Mouse (Mus musculus) neural tube, embryonic 13.5 days (tissue): ENCODE measurements around the gene 9330161L09Rik. TPM values are rescaled to one million over a fixed set of nuclear protein-coding genes. Genes with fewer than 3 reads are reported as not detected.

Experiments used
- ATAC-seq: fragments of 200-750 bp; cut with Nextera tagmentation; 2 replicates; pipeline ENCODE4 v1.8.0; 2017; ENCODE audit warnings: low read depth, mild to moderate bottlenecking, moderate TSS enrichment, moderate library complexity
- H3K27ac ChIP-seq: fragments of 300-500 bp; sonication (generic); replicated peaks from 2 replicates; pipeline ENCODE4 v1.5.1; 2015; ENCODE audit warnings: moderate library complexity, mild to moderate bottlenecking, inconsistent platforms
- H3K27me3 ChIP-seq: fragments of 300-500 bp; sonication (generic); 2 replicates; pipeline ENCODE4 v1.6.1; 2015; ENCODE audit warnings: mild to moderate bottlenecking, inconsistent platforms
- H3K36me3 ChIP-seq: fragments of 300-500 bp; sonication (generic); 2 replicates; pipeline ENCODE4 v1.6.1; 2015; ENCODE audit warnings: mild to moderate bottlenecking, inconsistent platforms
- H3K4me1 ChIP-seq: fragments of 300-500 bp; sonication (generic); replicated peaks from 2 replicates; pipeline ENCODE4 v1.6.1; 2015; ENCODE audit warnings: inconsistent platforms
- H3K4me2 ChIP-seq: fragments of 300-500 bp; sonication (generic); 2 replicates; pipeline ENCODE4 v1.6.1; 2015; ENCODE audit warnings: inconsistent platforms, mild to moderate bottlenecking, moderate library complexity
- H3K4me3 ChIP-seq: fragments of 300-500 bp; sonication (generic); 2 replicates; pipeline ENCODE4 v1.5.1; 2015; ENCODE audit warnings: mild to moderate bottlenecking, inconsistent platforms
- H3K9ac ChIP-seq: fragments of 300-500 bp; sonication (generic); 2 replicates; pipeline ENCODE4 v1.6.1; 2015; ENCODE audit warnings: moderate library complexity, mild to moderate bottlenecking, inconsistent platforms
- H3K9me3 ChIP-seq: fragments of 300-500 bp; sonication (generic); 2 replicates; pipeline ENCODE4 v1.6.1; 2016; ENCODE audit warnings: inconsistent platforms
- WGBS: fragments of 180-500 bp; shearing (Covaris S2); methylation state at CpG from one replicate; pipeline ENCODE4 v1.1.7; 2015; 5-methylcytosine and 5-hydroxymethylcytosine counted together
- polyA plus RNA-seq: library from polyadenylated mRNA; unstranded; fragments of >200 nt; fragmentation: Nextera tagmentation; extraction: Ambion mirVana; gene quantifications from 2 replicates; pipeline ENCODE4 v1.2.1, GENCODE M21; 2015

The 9330161L09Rik gene
- polyA plus RNA-seq, 1 experiment from 2014 or later: 0.59 TPM

- Histone ChIP-seq H3K36me3 (peaks cover 12% of the 10 kb centered on the region), H3K4me2 (peak within 1 kb of the TSS; percentile 97), H3K4me3 (peak within 1 kb of the TSS; percentile 96), H3K9me3 (no peaks in the 10 kb centered on the region), H3K9ac (peak within 1 kb of the TSS; percentile 95), H3K27ac (peak within 1 kb of the TSS; percentile 62), H3K4me1 (peaks cover 40% of the 10 kb centered on the region), H3K27me3 (0 out of 2 replicates have a peak, but pooled peaks cover 3% of the 10 kb centered on the region)
- 1% methylated on average over 33 of the region's 33 CpGs for WGBS
- ATAC-seq: peak; percentile 100
These were observed 18.3 kb upstream of the 9330161L09Rik start, which contains the start of gene Ddx24 for GRCm38 (mm10) chr12:103425729-103426470. Gene Ddx24 (minus strand): TSS chr12:103425830.

DNA sequence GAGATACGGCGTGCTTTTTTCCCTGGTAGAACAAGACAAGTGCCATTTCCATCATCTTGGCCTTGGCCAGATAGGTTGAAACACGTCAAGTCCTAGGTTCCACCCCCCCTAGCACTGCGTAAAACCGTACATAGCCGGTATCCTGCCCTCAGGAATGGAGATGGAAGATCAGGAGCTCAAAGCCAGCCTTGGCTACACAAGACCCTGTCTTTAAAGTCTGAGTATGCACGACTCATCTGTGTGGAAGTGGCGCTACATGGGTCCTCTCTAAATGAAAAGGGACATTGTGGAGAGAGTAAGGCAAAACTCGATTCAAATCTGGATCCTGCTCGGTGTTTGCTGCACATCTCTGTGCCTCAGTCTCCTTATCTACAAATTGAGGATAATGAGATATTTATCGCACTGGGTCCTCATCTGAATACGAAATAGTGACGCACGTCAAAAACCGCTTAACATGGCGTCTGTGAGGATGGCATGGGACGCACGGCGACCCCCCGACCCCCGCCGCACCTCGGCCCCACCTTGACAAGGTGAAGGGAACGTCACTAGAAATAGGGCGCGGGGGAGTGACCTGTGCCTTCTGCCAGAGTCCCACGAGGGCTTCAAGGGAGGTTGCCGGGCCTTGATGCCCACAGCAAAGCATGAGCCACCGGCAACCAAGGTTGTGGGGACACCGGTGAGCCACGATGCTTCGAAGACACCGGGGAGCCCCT lies 17.6 kb upstream of the 9330161L09Rik start:
- 0 out of 2 replicates have a peak, but pooled peaks cover 3% of the 10 kb centered on the region for H3K27me3 ChIP-seq
- H3K4me1 ChIP-seq: peaks cover 43% of the 10 kb centered on the region
- H3K36me3 ChIP-seq: peaks cover 12% of the 10 kb centered on the region
- H3K4me3 ChIP-seq: peak overlapping the region; percentile 96
- peak overlapping the region; percentile 97 for H3K4me2 ChIP-seq
- 9% methylated on average over 33 of the region's 33 CpGs for WGBS
- H3K9ac ChIP-seq: peak overlapping the region; percentile 95
- peak; percentile 2 for ATAC-seq
- H3K9me3 ChIP-seq: no peaks in the 10 kb centered on the region
- peak overlapping the region; percentile 46 for H3K27ac ChIP-seq

DNA sequence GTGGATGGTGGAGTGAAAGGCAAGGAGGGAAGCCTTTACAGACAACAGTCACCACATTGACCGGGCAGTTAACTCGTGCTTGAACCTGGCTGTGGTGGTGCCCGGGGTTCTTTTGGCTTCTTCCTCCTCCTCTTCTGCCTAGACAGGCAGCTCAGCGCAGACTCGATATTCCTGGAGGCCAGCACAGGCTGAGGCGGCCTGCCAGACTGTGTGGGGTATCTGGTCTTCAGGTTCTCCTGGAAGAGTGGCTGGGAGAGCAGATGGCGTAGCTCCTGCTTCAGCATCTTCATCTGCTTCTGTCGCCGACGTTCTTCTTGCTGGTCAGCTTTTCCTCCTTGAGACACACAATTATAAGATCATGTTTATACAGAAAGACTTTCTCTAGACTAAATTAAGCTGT lies 524 bp upstream of the 9330161L09Rik start:
- Histone ChIP-seq H3K4me3 (no peak overlapping the region), H3K4me2 (no peak overlapping the region), H3K36me3 (peaks cover 98% of the 10 kb centered on the region), H3K9ac (no peak overlapping the region), H3K27ac (no peak overlapping the region), H3K9me3 (no peaks in the 10 kb centered on the region), H3K4me1 (no peaks in the 10 kb centered on the region), H3K27me3 (no peaks in the 10 kb centered on the region)
- ATAC-seq: no peak
- WGBS: 92% methylated on average over 10 of the region's 10 CpGs

DNA sequence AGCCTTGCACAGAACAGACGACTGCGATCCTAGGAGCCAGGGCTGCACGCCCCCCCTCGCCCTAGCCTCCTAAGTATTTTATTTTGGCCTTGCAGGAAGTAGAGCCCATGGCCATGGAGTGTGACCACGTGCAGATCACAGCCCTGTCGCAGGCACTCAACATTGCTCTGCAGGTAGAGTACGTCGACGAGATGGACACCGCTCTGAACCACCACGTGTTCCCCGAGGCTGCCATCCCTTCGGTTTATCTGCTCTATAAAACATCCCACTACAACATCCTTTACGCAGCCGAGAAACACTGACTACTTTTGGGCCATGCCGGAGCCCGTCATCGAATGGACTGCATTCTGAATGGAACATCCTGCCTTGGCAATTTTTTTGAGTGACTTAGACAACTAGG lies 3.5 kb downstream of the 9330161L09Rik start:
- WGBS: 91% methylated on average over 18 of the region's 18 CpGs
- Histone ChIP-seq H3K4me3 (no peak overlapping the region), H3K9ac (no peak overlapping the region), H3K4me1 (no peaks in the 10 kb centered on the region), H3K9me3 (no peaks in the 10 kb centered on the region), H3K36me3 (peaks cover 84% of the 10 kb centered on the region), H3K27ac (no peak overlapping the region), H3K4me2 (no peak overlapping the region), H3K27me3 (no peaks in the 10 kb centered on the region)
- no peak for ATAC-seq

GRCm38 (mm10) chr12:103396751-103397150 lies 10.9 kb downstream of the 9330161L09Rik start:
- Histone ChIP-seq H3K27me3 (no peaks in the 10 kb centered on the region), H3K9me3 (no peaks in the 10 kb centered on the region), H3K4me1 (no peaks in the 10 kb centered on the region; the same call in 1 of the 2 replicates), H3K9ac (no peak overlapping the region), H3K27ac (no peak overlapping the region), H3K4me3 (no peak overlapping the region), H3K36me3 (peaks cover 14% of the 10 kb centered on the region), H3K4me2 (no peak overlapping the region)
- no peak for ATAC-seq
- WGBS: 87% methylated on average over 7 of the region's 7 CpGs

GRCm38 (mm10) chr12:103395486-103396275 lies 11.9 kb downstream of the 9330161L09Rik start:
- Histone ChIP-seq H3K4me3 (no peak overlapping the region), H3K27ac (no peak overlapping the region), H3K4me1 (no peaks in the 10 kb centered on the region; the same call in 1 of the 2 replicates), H3K9me3 (no peaks in the 10 kb centered on the region), H3K4me2 (no peak overlapping the region), H3K27me3 (no peaks in the 10 kb centered on the region), H3K36me3 (peaks cover 4% of the 10 kb centered on the region), H3K9ac (no peak overlapping the region)
- WGBS: 80% methylated on average over 12 of the region's 12 CpGs
- no peak for ATAC-seq

DNA sequence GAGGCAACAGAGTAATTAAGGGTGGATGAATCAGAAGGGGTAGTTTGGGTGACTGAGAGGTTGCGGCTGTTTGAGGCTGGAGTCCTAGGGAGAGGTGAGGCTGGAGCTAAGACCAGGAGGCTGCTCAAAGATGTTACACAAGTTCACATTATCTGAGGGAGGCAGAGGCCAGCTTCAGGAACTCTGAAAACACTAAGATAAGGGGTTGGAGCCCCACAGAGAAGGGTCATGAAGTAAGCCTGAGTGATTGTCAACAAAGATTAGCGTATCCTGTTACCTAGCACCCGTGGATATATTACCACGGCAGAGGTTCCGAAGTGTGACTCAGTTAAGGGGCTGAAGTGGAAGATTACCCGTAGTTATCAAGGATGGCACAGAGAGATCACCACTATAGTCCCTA lies 14.1 kb downstream of the 9330161L09Rik start:
- no peak for ATAC-seq
- no peaks in the 10 kb centered on the region for H3K36me3 ChIP-seq
- no peak overlapping the region for H3K27ac ChIP-seq
- H3K4me1 ChIP-seq: peaks cover 14% of the 10 kb centered on the region
- 57% methylated on average over 6 of the region's 6 CpGs for WGBS
- H3K4me2 ChIP-seq: no peak overlapping the region
- H3K9ac ChIP-seq: no peak overlapping the region
- H3K4me3 ChIP-seq: no peak overlapping the region
- H3K9me3 ChIP-seq: no peaks in the 10 kb centered on the region
- no peaks in the 10 kb centered on the region for H3K27me3 ChIP-seq

GRCm38 (mm10) chr12:103391098-103391497 lies 16.5 kb downstream of the 9330161L09Rik start:
- ATAC-seq: no peak
- no peak overlapping the region for H3K4me2 ChIP-seq

GRCm38 (mm10) chr12:103389982-103390381 lies 17.6 kb downstream of the 9330161L09Rik start:
- Histone ChIP-seq H3K4me3 (no peak overlapping the region), H3K9ac (no peak overlapping the region; the same call in 1 of the 2 replicates), H3K9me3 (no peaks in the 10 kb centered on the region), H3K27ac (no peak overlapping the region), H3K27me3 (no peaks in the 10 kb centered on the region), H3K36me3 (no peaks in the 10 kb centered on the region), H3K4me1 (peaks cover 14% of the 10 kb centered on the region), H3K4me2 (peak overlapping the region; percentile 86; the same call in 1 of the 2 replicates)
- 68% methylated on average over 4 of the region's 4 CpGs for WGBS
- ATAC-seq: no peak

More at GRCm38 (mm10) chr12:103391098-103391497, 16.5 kb downstream of the 9330161L09Rik start:
- peaks cover 14% of the 10 kb centered on the region for H3K4me1 ChIP-seq
- no peak overlapping the region for H3K4me3 ChIP-seq
- H3K27ac ChIP-seq: no peak overlapping the region
- peak overlapping the region; percentile 13; the same call in 1 of the 2 replicates for H3K9ac ChIP-seq
- H3K36me3 ChIP-seq: no peaks in the 10 kb centered on the region
- no peaks in the 10 kb centered on the region for H3K9me3 ChIP-seq
- 83% methylated on average over 7 of the region's 7 CpGs for WGBS
- no peaks in the 10 kb centered on the region for H3K27me3 ChIP-seq

DNA sequence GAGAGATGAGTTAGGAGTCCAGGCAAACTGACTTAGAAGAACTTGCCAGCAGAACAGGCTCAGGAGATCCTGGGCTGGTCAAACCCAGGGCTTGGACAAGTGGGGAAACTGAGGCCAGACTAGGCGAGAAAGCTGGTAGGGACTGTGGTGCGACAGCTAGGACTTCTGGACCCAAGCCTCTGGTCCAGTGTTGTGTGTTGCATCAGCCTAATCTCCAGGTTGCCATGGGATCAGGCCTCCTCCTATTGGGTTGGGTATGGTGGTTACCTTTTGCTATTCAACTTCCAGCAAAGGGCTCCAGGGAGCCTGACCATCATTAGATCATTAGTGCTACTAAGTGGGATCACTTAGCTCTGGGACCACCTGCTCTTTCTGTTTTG lies 18.3 kb downstream of the 9330161L09Rik start:
- 67% methylated on average over 2 of the region's 2 CpGs for WGBS
- 0 out of 2 replicates have a peak, but pooled peaks have one; percentile 4 for ATAC-seq
- Histone ChIP-seq H3K9me3 (no peaks in the 10 kb centered on the region), H3K4me3 (peak overlapping the region; percentile 74), H3K9ac (peak overlapping the region; percentile 92), H3K36me3 (no peaks in the 10 kb centered on the region), H3K4me1 (peaks cover 14% of the 10 kb centered on the region), H3K4me2 (peak overlapping the region; percentile 86), H3K27ac (no peak overlapping the region), H3K27me3 (no peaks in the 10 kb centered on the region)

DNA sequence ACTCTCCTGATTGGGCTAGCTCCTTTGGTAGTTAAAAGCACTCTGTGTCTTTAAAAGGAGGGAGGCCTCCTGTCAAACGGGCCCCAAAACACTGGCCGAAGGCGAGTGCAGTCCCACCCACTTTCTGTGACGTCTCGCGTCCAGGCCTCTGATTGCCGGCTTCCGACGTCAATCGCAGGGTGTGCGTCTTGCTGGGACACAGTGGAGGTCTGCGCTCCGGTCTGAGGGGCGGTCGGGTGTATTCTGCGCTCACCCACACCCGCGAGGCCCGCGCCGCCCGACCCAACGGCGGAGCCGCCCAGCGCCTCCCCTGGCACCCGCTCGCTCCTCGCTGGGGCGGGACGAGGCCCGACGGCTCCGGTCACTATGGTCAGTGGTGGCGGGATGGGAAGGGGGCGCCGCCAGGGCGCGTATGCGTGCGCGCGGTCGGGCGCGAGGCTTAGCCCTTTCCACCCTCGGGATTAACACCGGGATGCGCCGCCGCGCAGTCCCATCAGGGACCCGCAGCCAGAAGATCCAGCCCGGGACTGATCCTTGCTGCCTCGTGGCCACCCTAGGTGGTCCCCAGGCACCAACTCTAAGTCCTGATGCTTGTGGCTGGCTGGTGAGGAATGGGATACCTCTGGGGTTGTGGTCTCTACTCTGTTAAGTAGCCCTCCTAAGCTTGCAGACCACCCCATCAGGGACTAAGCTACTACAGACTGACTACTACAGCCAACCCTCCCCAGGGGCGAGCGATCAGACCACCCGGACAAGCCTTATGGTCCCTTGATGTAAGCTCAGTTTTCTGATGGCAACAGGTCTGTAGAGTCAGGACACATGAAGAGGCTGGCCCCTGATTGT lies 18.9 kb downstream of the 9330161L09Rik start, which contains the start of gene Otub2:
Otub2 (plus strand) TSS at position 178 of the 843 bp plus-strand sequence.
- Histone ChIP-seq H3K36me3 (no peaks in the 10 kb centered on the region), H3K27ac (peak within 1 kb of the TSS; percentile 79), H3K9ac (peak within 1 kb of the TSS; percentile 92), H3K4me3 (peak within 1 kb of the TSS; percentile 74), H3K4me1 (peaks cover 14% of the 10 kb centered on the region), H3K9me3 (no peaks in the 10 kb centered on the region), H3K4me2 (peak within 1 kb of the TSS; percentile 86), H3K27me3 (no peaks in the 10 kb centered on the region)
- 1% methylated on average over 58 of the region's 58 CpGs for WGBS
- peak; percentile 99 for ATAC-seq
